Mouse (Mus musculus): ENCODE measurements around the gene Pecr.

Pecr gene

DNA sequence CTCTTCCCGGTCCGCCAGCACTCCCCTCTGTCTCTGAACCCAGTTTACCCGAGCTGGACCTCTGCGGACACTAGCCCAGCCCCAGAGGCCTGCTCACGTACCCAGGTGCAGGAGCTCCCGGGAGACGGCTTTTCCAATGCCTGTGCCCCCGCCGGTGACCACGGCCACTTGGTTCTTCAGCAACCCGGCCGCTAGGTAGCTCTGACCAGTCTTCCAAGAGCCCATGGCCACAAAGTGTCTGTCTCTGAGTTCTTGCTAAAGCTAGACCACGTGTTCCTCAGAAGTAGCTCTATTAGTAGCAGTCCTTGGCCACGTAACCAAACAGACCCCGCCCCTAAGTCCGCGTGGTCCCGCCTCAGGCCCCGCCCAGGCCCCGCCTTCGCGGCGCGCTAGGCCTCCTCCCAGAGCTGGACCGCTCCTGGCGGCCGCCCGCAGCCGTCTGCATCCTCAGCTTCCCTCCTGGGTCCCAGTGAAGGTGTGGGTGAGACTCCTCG lies at the start of gene Pecr, which contains the start of gene Tmem169:
Pecr (minus strand) TSS at position 323 of the 494 bp plus-strand sequence.
Tmem169 (plus strand) TSS at position 378 of the 494 bp plus-strand sequence.
- DNase-seq (ENCODE audit: low spot score in 2 of 2), result peak; percentile 91 to 94

GRCm38 (mm10) chr1:72326162-72326821 lies 42.2 kb upstream of the Pecr start:
- no peak for DNase-seq (ENCODE audit: low spot score in 2 of 2)

DNA sequence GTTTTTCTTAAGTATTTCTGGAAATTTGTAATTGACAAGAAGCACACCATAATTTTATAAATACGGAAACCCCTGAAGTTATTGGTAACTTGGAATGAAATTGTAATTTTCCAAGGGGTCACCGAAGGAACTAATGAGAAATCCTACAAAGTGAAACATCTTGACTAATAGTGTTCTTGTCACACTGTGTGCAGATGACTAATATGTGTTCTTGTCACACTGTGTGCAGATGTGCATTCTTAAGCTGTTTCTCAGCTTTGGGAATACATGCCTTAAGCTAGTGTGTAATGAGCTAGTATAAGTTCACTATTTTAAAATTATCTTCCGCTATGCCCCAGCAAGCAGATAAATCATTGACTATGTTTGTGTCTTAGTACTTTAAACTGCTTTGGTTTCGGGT lies 39.1 kb upstream of the Pecr start:
- no peak for DNase-seq (ENCODE audit: low spot score in 2 of 2)

GRCm38 (mm10) chr1:72320759-72321158 lies 36.6 kb upstream of the Pecr start:
- DNase-seq (ENCODE audit: low spot score in 2 of 2), result no peak

DNA sequence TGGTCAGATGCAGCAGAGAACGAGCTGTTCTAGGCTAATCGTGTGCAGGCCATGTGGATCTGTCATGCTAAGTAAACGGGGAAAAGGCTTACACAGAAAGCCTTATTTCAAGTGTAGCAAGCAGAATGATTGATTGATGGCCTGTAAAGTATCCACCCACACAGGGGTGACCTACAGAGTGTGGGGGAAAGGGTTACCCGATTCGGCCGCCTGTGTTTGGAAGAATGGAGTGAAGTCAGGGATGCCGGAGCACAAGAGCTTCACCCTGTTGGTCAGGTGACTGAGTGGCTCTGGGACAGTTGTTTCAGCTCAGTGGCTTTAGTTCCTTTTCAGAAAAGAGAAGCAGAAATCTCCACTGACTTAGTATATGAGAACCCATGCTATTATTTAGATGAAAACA lies 32.8 kb upstream of the Pecr start:
- no peak for DNase-seq (ENCODE audit: low spot score in 2 of 2)

DNA sequence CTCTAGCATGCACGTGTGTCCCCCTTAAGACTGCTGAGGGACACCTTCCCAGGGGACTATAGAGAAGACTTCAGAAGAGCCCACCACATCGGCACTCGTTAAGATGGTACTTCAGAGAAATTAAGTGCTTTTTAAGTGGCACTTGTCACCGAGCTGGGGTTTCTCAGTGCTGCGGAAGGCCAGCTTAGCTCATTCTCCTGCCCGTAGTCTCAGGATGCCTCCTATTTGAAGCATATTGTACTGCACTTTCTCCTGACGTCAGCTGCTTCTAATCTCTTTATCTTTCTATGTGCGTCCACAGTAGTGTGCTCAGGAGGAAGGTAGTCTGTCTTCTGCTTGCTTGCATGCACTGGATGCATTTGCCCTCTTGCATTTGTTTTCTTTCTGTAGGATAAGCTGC lies 32.3 kb upstream of the Pecr start:
- DNase-seq (ENCODE audit: low spot score in 2 of 2), result no peak

- no peak for DNase-seq (ENCODE audit: low spot score in 2 of 2)
Observed at GRCm38 (mm10) chr1:72315447-72315846, 31.3 kb upstream of the Pecr start.

GRCm38 (mm10) chr1:72313399-72314039 lies 29.4 kb upstream of the Pecr start:
- DNase-seq (ENCODE audit: low spot score in 2 of 2), result no peak

DNA sequence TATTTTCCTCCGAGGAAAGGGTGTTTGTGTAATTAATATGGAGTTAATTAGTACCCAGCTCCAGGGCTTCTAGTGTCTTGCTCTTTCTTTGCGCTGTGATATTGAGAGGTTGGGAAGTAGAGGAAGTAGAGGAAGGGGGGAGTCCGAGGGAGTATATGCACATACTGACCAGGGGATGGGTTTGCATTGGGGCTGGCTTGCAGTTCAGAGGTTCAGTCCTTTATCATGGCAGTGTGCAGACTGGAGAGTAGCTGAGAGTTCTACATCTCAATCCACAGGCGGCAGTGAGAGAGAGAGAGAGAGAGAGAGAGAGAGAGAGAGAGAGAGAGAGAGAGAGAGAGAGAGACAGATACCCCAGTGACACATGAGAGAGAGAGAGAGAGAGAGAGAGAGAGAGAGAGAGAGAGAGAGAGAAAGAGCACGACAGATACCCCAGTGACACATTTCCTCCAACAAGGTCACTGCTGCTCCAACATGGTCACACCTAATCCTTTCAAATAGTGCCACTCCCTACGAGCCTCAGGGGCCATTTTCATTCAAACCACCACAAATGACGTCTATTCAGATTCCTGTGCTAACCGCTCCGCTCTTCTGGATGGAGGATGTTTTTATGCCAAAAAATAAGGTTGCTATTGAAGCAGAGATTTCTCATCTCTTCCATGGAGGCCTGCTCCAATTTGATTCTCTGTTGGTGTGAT lies 28.7 kb upstream of the Pecr start:
- DNase-seq (ENCODE audit: low spot score in 2 of 2), result no peak

DNA sequence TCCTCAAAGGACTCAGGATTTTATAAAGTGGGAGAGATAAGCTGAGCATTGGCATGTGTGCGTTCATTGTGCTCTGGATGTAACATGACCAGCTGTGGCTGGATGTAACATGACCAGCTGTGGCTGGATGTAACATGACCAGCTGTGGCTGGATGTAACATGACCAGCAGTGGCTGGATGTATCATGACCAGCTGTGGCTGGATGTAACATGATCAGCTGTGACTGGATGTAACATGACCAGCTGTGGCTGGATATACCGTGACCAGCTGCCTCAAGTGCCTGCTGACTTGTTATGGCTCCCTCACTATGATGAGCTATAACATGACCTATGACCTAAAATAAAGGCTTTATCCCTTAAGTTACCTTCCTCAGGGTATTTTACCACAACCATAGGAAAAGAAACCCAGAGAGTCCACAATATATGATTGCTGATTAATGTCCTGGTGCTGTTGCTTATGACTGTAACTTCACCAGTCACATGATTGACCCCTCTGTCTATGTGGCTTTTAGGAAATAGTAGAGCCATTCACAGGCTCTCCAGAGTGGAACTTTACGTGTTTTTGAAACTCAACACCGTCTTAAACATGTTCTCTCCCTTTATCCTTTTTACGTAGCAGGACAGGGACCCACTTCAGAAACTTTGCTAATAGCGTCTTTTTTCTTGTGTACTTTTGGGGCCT lies 25.8 kb upstream of the Pecr start:
- DNase-seq (ENCODE audit: low spot score in 2 of 2), result no peak

- DNase-seq (ENCODE audit: low spot score in 2 of 2), result no peak
Observed at GRCm38 (mm10) chr1:72308919-72309318, 24.8 kb upstream of the Pecr start.

- DNase-seq (ENCODE audit: low spot score in 2 of 2), result peak; percentile 87
Observed at GRCm38 (mm10) chr1:72307317-72307798, 23.2 kb upstream of the Pecr start, which contains the start of gene Xrcc5. TSS of gene Xrcc5 (plus strand) at chr1:72307421.

DNA sequence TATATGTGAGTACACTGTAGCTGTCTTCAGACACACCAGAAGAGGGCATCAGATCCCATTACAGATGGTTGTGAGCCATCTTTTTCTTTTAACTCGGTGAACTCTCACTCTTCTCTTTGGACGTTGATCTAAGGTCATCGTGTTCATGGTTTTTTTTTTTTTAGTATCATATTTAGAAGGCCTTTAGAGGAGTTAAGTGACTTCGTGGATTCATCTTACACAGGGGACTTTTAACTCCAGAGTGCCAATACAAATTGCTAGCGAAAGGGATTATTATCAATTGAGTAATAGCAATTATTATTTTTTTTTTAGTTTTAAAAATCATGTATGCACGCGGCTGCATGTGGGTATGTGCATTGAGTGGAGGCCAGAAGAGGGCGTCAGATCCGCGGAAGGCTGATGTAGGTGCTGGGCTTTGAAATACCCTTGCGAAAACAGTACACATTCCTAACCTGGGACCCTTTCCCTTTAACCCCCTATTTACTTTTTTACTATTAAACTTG lies 22.6 kb upstream of the Pecr start:
- DNase-seq (ENCODE audit: low spot score in 2 of 2), result peak in 1 of 2 experiments; percentile 28

DNA sequence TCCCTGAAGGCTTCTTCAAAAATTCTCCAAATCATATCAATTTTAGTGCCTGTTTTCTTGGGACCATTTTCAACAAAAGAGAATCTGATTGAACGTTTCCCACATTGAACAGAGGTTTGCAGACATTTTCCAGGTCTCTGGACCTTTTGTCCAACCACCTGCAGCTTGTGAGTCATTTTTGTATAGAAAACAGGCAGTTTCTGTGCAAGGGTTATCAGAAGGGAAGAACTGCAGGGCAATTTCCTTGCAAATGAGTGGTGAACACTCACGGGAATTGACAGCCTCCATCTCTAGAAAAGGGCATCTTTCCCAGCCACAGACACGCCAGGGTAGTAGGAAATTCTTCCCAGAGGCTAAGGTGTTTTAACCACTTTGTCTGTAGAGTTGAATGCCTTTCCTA lies 22.1 kb upstream of the Pecr start:
- DNase-seq (ENCODE audit: low spot score in 2 of 2), result no peak

DNA sequence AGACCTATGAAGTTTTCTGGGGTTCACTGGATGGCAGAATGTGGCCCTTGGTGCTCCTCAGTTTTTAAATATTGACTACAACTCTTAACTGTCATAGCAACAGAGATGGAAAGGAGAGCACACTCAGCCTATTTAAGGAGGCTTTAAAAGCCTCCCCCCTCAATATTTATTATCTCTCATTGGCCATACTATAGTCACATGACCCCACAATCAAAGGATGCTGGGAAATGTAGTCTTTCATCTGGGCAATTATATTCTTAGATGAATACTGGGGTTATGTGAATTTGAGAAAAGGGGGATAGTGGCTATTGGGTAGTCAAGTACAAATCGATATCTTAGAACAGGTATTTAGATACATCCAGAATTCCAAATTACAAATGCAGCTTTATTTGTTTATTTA lies 17.7 kb upstream of the Pecr start:
- no peak for DNase-seq (ENCODE audit: low spot score in 2 of 2)

GRCm38 (mm10) chr1:72295746-72296145 lies 11.6 kb upstream of the Pecr start:
- no peak for DNase-seq (ENCODE audit: low spot score in 2 of 2)

DNA sequence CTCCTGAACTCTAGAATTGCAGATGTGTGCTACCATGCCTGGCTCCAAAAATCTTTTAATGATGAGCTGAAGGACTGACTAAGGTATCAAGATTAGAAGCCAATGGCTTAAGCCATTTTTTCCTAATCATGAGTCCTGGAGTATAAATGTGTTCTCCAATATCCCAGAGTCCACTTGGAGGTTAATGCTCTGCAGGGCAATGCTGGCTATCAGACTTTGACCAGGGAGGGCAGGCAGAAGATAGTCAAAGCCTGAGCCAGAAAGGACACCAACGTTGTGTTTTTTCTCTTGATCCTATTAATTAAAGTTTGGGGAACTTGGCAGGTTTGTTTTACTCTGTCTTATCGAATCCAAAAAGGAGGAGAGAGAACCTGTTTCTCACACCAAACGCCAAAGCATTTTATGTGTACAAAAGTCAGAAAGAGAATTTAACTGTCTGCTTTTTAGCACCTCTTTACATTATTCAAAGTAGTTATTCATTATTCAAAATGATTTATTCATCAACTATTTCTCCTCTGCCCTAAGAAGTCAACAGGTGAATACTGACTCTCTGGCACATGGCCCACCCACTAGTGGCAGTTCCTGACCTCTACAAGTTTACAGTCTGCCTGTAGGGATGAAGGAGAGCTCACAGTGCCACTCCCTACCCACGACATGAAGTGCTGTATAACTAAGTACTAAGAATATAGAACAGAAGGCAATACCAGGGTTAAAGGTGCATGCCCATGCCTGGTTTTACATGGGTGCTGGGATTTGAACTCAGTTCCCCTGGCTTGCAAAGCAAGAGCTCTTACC lies 10.0 kb upstream of the Pecr start:
- DNase-seq (ENCODE audit: low spot score in 2 of 2), result no peak

- no peak for DNase-seq (ENCODE audit: low spot score in 2 of 2)
Observed at GRCm38 (mm10) chr1:72291925-72292324, 7.8 kb upstream of the Pecr start.

GRCm38 (mm10) chr1:72291421-72291820 lies 7.3 kb upstream of the Pecr start:
- no peak for DNase-seq (ENCODE audit: low spot score in 2 of 2)

DNA sequence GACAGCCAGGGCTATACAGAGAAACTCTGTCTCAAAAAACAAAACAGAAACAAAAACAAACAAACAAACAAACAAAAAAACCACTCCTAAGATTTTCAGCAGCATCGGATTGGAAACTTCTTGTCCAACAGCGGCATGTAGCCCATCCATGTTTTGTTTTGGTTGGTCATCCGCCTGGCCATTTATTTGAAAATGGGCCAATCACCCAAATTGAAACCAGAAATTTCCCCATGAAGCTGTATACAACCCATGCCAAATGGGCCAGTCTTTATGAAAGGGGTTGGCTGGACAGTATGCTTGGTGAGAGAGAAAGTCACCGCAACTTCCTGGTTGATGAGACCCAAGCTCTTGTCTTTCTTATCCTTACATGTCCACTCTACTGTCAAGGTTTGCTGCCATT lies 6.8 kb upstream of the Pecr start:
- no peak for DNase-seq (ENCODE audit: low spot score in 2 of 2)

All from urinary bladder, postnatal 4 days (tissue).